ENCODE assay signal across 8 mouse cellular contexts in the genomic region with DNA sequence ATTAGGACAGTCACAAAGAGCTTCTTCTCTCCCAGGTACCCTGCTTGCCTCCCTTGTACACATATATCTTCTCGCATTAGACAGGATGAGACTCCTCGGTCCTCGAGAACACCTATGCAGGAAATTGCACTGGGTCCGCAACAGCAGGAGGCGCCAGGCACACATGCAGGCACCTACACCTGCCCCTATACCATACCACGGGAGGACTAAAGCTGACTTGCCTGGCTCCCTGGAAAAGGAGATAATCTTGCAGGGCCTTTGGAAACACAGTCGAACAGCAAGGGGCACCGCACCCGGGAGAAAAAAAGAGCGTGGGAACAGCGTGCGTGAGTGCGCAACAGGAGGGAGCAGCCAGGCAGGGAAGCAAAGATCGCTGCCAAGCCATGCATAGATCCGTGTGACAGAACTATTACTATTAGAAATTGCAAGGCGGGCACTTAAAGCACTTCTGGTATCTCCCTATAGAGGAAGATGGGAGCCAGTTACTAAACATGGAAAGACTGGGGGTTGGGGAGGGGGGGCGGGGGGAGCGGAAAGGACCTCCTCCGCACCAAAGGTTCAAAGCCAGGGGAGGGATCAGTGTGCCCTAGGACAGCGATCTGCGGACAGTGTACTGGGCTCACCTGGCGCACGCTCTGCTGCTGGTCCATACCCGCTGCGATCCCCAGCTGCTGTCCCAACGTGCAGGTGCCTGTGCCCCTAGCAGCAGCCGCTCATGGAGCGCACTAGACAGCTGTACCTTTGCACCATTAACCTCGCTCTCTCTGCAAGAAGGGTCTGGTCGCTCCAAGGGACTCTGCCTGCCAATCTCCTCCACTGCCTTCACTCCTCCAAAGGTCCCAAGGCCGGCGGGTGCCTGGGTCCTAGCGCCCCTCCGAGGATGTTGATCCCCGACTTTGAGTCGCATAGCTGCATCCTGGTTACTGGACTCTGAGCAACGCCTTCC. TPM values are rescaled to one million over a fixed set of nuclear protein-coding genes. Genes with fewer than 3 reads are reported as not detected.
DNase-seq lines count a peak whose midpoint lies in the region; ATAC-seq lines count a peak whose summit lies in the region.

A gene (minus strand): TSS at position 826 of the 946 bp plus-strand sequence.

- H3K27me3 ChIP-seq in embryonic facial prominence, embryonic 13.5 days = peaks cover 50% of the 10 kb centered on the region
- 0 out of 2 replicates have a peak, but pooled peaks cover 11% of the 10 kb centered on the region for H3K27me3 ChIP-seq in hindbrain, embryonic 14.5 days (ENCODE audit: control insufficient read depth, insufficient read depth, low read length)
- H3K27me3 ChIP-seq in lung, embryonic 16.5 days (ENCODE audit: control insufficient read depth, insufficient read depth, low read depth, low read length) = peaks cover 17% of the 10 kb centered on the region

- H3K4me2 ChIP-seq in embryonic facial prominence, embryonic 13.5 days = peak within 1 kb of the TSS; percentile 67
- H3K4me2 ChIP-seq in hindbrain, embryonic 14.5 days (replicated peaks) = peak within 1 kb of the TSS; percentile 82
- peak within 1 kb of the TSS; percentile 46 for H3K4me2 ChIP-seq in lung, embryonic 16.5 days (ENCODE audit: low read depth, low read length)

- 4% methylated on average over 37 of the region's 37 CpGs for WGBS in embryonic facial prominence, embryonic 13.5 days
- WGBS in hindbrain, embryonic 14.5 days = 5% methylated on average over 37 of the region's 37 CpGs
- 3% methylated on average over 37 of the region's 37 CpGs for WGBS in lung, embryonic 16.5 days

- no peak within 1 kb of the TSS for H3K27ac ChIP-seq in embryonic facial prominence, embryonic 13.5 days
- no peak within 1 kb of the TSS for H3K27ac ChIP-seq in hindbrain, embryonic 14.5 days
- no peak within 1 kb of the TSS for H3K27ac ChIP-seq in lung, embryonic 16.5 days (ENCODE audit: low read length)

- H3K4me3 ChIP-seq in embryonic facial prominence, embryonic 13.5 days = peak within 1 kb of the TSS; percentile 36
- H3K4me3 ChIP-seq in hindbrain, embryonic 14.5 days (replicated peaks; ENCODE audit: low read length) = peak within 1 kb of the TSS; percentile 40
- H3K4me3 ChIP-seq in lung, embryonic 16.5 days (ENCODE audit: low read length) = peak within 1 kb of the TSS; percentile 41

- no peaks in the 10 kb centered on the region for H3K9me3 ChIP-seq in embryonic facial prominence, embryonic 13.5 days
- no peaks in the 10 kb centered on the region for H3K9me3 ChIP-seq in hindbrain, embryonic 14.5 days (ENCODE audit: control insufficient read depth, low read length)
- no peaks in the 10 kb centered on the region for H3K9me3 ChIP-seq in lung, embryonic 16.5 days (ENCODE audit: control insufficient read depth, low read length)

- DNase-seq in heart, adult 18-20 months = peak; percentile 15 to 22
- no peak for DNase-seq in heart, postnatal 36 days
- peak; percentile 43 for DNase-seq in hindbrain, embryonic 14.5 days (ENCODE audit: low spot score)
- peak; percentile 6 to 12 for DNase-seq in layer of hippocampus, postnatal 14 days (ENCODE audit: low spot score in 2 of 2)
- peak; percentile 16 for DNase-seq in right cerebral cortex, postnatal 14 days
- DNase-seq in spleen, postnatal 36 days (ENCODE audit: low spot score in 2 of 2) = no peak

- H3K4me1 ChIP-seq in embryonic facial prominence, embryonic 13.5 days = peaks cover 9% of the 10 kb centered on the region
- H3K4me1 ChIP-seq in hindbrain, embryonic 14.5 days (replicated peaks; ENCODE audit: control insufficient read depth, insufficient read depth, low read length) = peaks cover 8% of the 10 kb centered on the region; the same call in 1 of the 2 replicates
- H3K4me1 ChIP-seq in lung, embryonic 16.5 days (replicated peaks; ENCODE audit: control insufficient read depth, insufficient read depth, low read length) = 0 out of 2 replicates have a peak, but pooled peaks cover 2% of the 10 kb centered on the region

- no peak for ATAC-seq in embryonic facial prominence, embryonic 13.5 days (ENCODE audit: insufficient number of reproducible peaks, insufficient read depth, low FRiP score, low TSS enrichment, low read depth)
- ATAC-seq in hindbrain, embryonic 14.5 days (ENCODE audit: low FRiP score) = no peak; the same call in 1 of the 2 replicates
- peak; percentile 69 for ATAC-seq in lung, embryonic 16.5 days (ENCODE audit: low read depth)

- intact Hi-C loops in heart, postnatal 36 days (cut with DNase I) = loop anchor here (5.0 kb wide), 1 partner anchor 98 kb away; no protein-coding TSS in a partner anchor

- H3K9ac ChIP-seq in embryonic facial prominence, embryonic 13.5 days = peak within 1 kb of the TSS; percentile 51; the same call in 1 of the 2 replicates
- H3K9ac ChIP-seq in hindbrain, embryonic 14.5 days = peak within 1 kb of the TSS; percentile 40; the same call in 1 of the 2 replicates
- H3K9ac ChIP-seq in lung, embryonic 16.5 days (ENCODE audit: low read length) = 0 out of 2 replicates have a peak within 1 kb of the TSS, but pooled peaks have one; percentile 17

- H3K36me3 ChIP-seq in embryonic facial prominence, embryonic 13.5 days = no peaks in the 10 kb centered on the region
- H3K36me3 ChIP-seq in hindbrain, embryonic 14.5 days (replicated peaks; ENCODE audit: control insufficient read depth, insufficient read depth) = no peaks in the 10 kb centered on the region
- no peaks in the 10 kb centered on the region for H3K36me3 ChIP-seq in lung, embryonic 16.5 days (ENCODE audit: control insufficient read depth, insufficient read depth, low read length)

RNA-seq across cellular contexts. Expression of the gene that starts here (rescaled TPM):
- total RNA-seq in heart, adult 18-20 months (2021) = 1 to 10 TPM; 2.7 TPM
- 1 to 10 TPM; 3.6 to 3.7 TPM for total RNA-seq in heart, postnatal 36 days (2021)
- polyA plus RNA-seq in embryonic facial prominence, embryonic 13.5 days (2015; fragmentation: Nextera tagmentation; extraction: Ambion mirVana) = 2.6 and 3.8 TPM in 2 replicates
- polyA plus RNA-seq in hindbrain, embryonic 14.5 days (2014; fragmentation: Nextera tagmentation; extraction: Ambion mirVana) = 8.0 and 12.2 TPM in 2 replicates
- total RNA-seq in layer of hippocampus, postnatal 14 days (2021) = 10 to 100 TPM; 64.7 to 69.2 TPM
- 8.0 and 9.4 TPM in 2 replicates for polyA plus RNA-seq in lung, embryonic 16.5 days (2015; fragmentation: Nextera tagmentation; extraction: Ambion mirVana)

Comparison
In these comparisons a context has a peak if more than half of its experiments do, and no peak if none do; other contexts are left out.
1. RNA of the gene that starts here (total RNA-seq): 64.7 to 69.2 TPM in layer of hippocampus, postnatal 14 days; 3.6 to 3.7 TPM in heart, postnatal 36 days and 2.7 TPM in heart, adult 18-20 months; every median in the first group is over 10 times any median in the second.
2. DNase-seq: peak in heart, adult 18-20 months (2 of 2), hindbrain, embryonic 14.5 days (single experiment), layer of hippocampus, postnatal 14 days (2 of 2) and right cerebral cortex, postnatal 14 days (single experiment); none in heart, postnatal 36 days (0 of 2) and spleen, postnatal 36 days (0 of 2).
3. Peak in every context shown above with its lines, with median percentiles within 50 percentile points of each other: H3K4me2 ChIP-seq, H3K4me3 ChIP-seq and H3K9ac ChIP-seq.